Mouse (Mus musculus) neural tube, embryonic 15.5 days (tissue): ENCODE measurements around the gene Chst10. TPM values are rescaled to one million over a fixed set of nuclear protein-coding genes. Genes with fewer than 3 reads are reported as not detected.

Experiments
- ATAC-seq: fragments of 200-750 bp; cut with Nextera tagmentation; 2 replicates; pipeline ENCODE4 v1.8.0; 2017; ENCODE audit warnings: mild to moderate bottlenecking, moderate TSS enrichment, moderate library complexity; ENCODE audit not compliant: low FRiP score
- H3K27ac ChIP-seq: fragments of 300-500 bp; sonication (generic); replicated peaks from 2 replicates; pipeline ENCODE4 v1.5.1; 2015; ENCODE audit warnings: mild to moderate bottlenecking, inconsistent platforms
- H3K27me3 ChIP-seq: fragments of 300-500 bp; sonication (generic); replicated peaks from 2 replicates; pipeline ENCODE4 v1.6.1; 2015; ENCODE audit warnings: inconsistent platforms
- H3K36me3 ChIP-seq: fragments of 300-500 bp; sonication (generic); 2 replicates; pipeline ENCODE4 v1.6.1; 2015; ENCODE audit warnings: inconsistent platforms
- H3K4me1 ChIP-seq: fragments of 300-500 bp; sonication (generic); 2 replicates; pipeline ENCODE4 v1.6.1; 2015; ENCODE audit warnings: inconsistent platforms
- H3K4me2 ChIP-seq: fragments of 300-500 bp; sonication (generic); 2 replicates; pipeline ENCODE4 v1.6.1; 2015; ENCODE audit warnings: inconsistent platforms, mild to moderate bottlenecking, moderate library complexity
- H3K4me3 ChIP-seq: fragments of 300-500 bp; sonication (generic); replicated peaks from 2 replicates; pipeline ENCODE4 v1.5.1; 2015; ENCODE audit warnings: mild to moderate bottlenecking, inconsistent platforms
- H3K9ac ChIP-seq: fragments of 300-500 bp; sonication (generic); replicated peaks from 2 replicates; pipeline ENCODE4 v1.6.1; 2015; ENCODE audit warnings: mild to moderate bottlenecking, inconsistent platforms
- H3K9me3 ChIP-seq: fragments of 300-500 bp; sonication (generic); replicated peaks from 2 replicates; pipeline ENCODE4 v1.6.1; 2016; ENCODE audit warnings: inconsistent platforms
- WGBS: fragments of 180-500 bp; shearing (Covaris S2); methylation state at CpG from one replicate; pipeline ENCODE4 v1.1.7; 2015; ENCODE audit warnings: mixed read lengths; 5-methylcytosine and 5-hydroxymethylcytosine counted together
- polyA plus RNA-seq: library from polyadenylated mRNA; unstranded; fragments of >200 nt; fragmentation: Nextera tagmentation; extraction: Ambion mirVana; gene quantifications from 2 replicates; pipeline ENCODE4 v1.2.1, GENCODE M21; 2015

Gene Chst10
- 46.0 and 47.5 TPM in 2 replicates for polyA plus RNA-seq

- H3K9me3 ChIP-seq: no peaks in the 10 kb centered on the region
- no peaks in the 10 kb centered on the region for H3K36me3 ChIP-seq
- H3K4me2 ChIP-seq: peak within 1 kb of the TSS; percentile 67
- peak within 1 kb of the TSS; percentile 78 for H3K4me3 ChIP-seq
- no peaks in the 10 kb centered on the region for H3K27me3 ChIP-seq
- ATAC-seq: peak; percentile 93
- peak within 1 kb of the TSS; percentile 84 for H3K9ac ChIP-seq
- H3K4me1 ChIP-seq: peaks cover 47% of the 10 kb centered on the region
- under 1% methylated on average over 67 of the region's 67 CpGs for WGBS
- peak within 1 kb of the TSS; percentile 89 for H3K27ac ChIP-seq
Measured at GRCm38 (mm10) chr1:38897431-38898248, at the start of gene Chst10. Gene Chst10, minus strand, starts transcription at chr1:38898161.

- Histone ChIP-seq H3K9ac (no peak overlapping the region), H3K27me3 (no peaks in the 10 kb centered on the region; the same call in 1 of the 2 replicates), H3K4me1 (no peaks in the 10 kb centered on the region), H3K27ac (no peak overlapping the region), H3K4me3 (no peak overlapping the region), H3K4me2 (no peak overlapping the region), H3K36me3 (no peaks in the 10 kb centered on the region), H3K9me3 (no peaks in the 10 kb centered on the region)
- WGBS: 10% methylated on average over 5 of the region's 5 CpGs
- no peak for ATAC-seq
Measured at GRCm38 (mm10) chr1:38939608-38940007, 41.6 kb upstream of the Chst10 start.

DNA sequence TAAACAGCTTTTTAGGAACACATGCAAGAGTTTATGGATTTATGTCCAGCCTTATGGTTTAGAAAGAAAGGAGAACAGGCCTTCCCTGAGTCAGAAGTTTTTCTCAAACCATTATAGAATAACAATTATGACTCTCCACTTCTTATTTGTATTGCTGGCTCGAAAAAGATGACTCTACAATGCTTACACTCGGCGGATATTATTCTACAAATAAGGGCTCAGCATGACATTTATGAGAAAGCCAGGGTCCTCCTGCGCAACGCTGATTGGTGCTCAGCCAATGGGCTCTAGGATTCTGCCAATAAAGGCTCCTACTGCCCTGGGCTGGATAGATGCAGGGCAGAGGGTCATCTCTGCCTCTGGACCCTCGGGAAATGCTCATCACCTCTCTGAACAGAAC lies 40.9 kb upstream of the Chst10 start, which contains the start of gene Nms:
Gene Nms (plus strand): TSS at position 301 of the 400 bp plus-strand sequence.
- no peaks in the 10 kb centered on the region; the same call in 1 of the 2 replicates for H3K27me3 ChIP-seq
- H3K4me3 ChIP-seq: no peak within 1 kb of the TSS
- H3K4me2 ChIP-seq: no peak within 1 kb of the TSS
- ATAC-seq: no peak
- no peak within 1 kb of the TSS for H3K9ac ChIP-seq
- H3K9me3 ChIP-seq: no peaks in the 10 kb centered on the region
- H3K27ac ChIP-seq: no peak within 1 kb of the TSS
- 56% methylated on average over 6 of the region's 6 CpGs for WGBS
- no peaks in the 10 kb centered on the region for H3K4me1 ChIP-seq
- no peaks in the 10 kb centered on the region for H3K36me3 ChIP-seq

DNA sequence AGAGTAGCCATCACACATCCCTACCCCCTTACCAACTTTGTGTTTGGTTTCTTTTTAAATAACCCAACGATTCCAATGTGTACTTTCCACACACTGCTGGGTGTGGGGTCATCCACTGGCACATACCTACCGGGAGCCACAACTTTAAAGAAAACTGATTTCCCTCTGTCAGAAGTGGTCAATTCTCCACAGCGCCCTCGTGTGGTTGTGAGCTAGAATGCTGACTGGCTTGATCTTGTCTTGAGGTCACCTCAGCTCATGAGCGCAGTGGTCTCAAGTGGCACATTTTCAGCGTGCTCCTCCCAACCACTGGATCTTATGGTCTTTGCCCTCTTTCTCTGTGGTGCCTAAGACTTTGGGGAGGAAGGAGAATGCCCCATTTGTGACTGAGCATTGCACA lies 38.8 kb upstream of the Chst10 start:
- ATAC-seq: no peak
- no peak overlapping the region for H3K4me2 ChIP-seq
- WGBS: 29% methylated on average over 6 of the region's 6 CpGs

GRCm38 (mm10) chr1:38934668-38935067 lies 36.7 kb upstream of the Chst10 start:
- Histone ChIP-seq H3K4me2 (no peak overlapping the region), H3K27ac (no peak overlapping the region), H3K4me1 (no peaks in the 10 kb centered on the region), H3K36me3 (no peaks in the 10 kb centered on the region), H3K9me3 (no peaks in the 10 kb centered on the region), H3K9ac (no peak overlapping the region), H3K27me3 (no peaks in the 10 kb centered on the region; the same call in 1 of the 2 replicates), H3K4me3 (no peak overlapping the region)
- 28% methylated on average over 5 of the region's 5 CpGs for WGBS
- ATAC-seq: no peak

More for the DNA sequence above, 38.8 kb upstream of the Chst10 start:
- Histone ChIP-seq H3K27ac (no peak overlapping the region), H3K4me3 (no peak overlapping the region), H3K27me3 (no peaks in the 10 kb centered on the region; the same call in 1 of the 2 replicates), H3K36me3 (no peaks in the 10 kb centered on the region), H3K9ac (no peak overlapping the region), H3K4me1 (no peaks in the 10 kb centered on the region), H3K9me3 (no peaks in the 10 kb centered on the region)

DNA sequence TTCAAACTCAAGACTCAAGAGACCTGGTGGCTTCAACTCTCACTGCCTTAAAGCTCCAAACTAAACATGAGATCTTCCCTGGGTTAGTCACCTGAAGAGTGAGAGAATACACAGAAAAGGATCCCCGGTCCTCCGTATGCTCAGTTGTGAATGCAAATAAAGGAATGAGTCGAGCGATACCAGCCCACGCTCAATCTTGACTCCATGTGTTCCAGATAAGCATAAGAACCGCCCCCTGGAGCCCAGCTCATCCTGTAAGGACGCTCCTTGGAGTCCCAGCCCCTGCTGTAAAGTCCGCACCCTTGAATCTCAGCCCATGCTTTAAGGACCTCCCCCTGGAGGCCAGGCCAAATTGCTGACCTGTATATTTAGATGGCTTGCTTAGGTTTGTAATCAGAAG lies 32.8 kb upstream of the Chst10 start:
- WGBS: 77% methylated on average over 8 of the region's 8 CpGs
- no peaks in the 10 kb centered on the region for H3K36me3 ChIP-seq

DNA sequence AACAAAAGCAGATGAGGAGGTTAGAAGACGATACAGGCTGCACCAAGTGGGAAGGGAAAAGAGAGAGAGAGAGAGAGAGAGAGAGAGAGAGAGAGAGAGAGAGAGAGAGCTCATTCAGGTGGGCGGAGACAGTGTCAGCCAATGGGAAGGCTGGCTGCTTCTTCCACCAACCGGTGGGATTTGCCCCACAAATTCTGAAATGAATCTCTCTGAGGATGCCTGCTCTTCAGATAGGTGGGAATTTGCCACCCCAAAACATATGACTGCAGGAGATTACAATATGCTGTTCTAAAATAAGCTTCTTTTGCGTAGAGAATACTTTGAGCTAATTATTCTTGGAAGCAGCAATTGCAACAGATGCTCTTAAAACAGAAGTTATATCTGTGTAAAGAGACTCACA lies 31.5 kb upstream of the Chst10 start:
- Histone ChIP-seq H3K9me3 (no peaks in the 10 kb centered on the region), H3K36me3 (no peaks in the 10 kb centered on the region), H3K27ac (no peak overlapping the region), H3K4me1 (no peaks in the 10 kb centered on the region), H3K27me3 (no peaks in the 10 kb centered on the region), H3K4me3 (no peak overlapping the region), H3K9ac (no peak overlapping the region), H3K4me2 (no peak overlapping the region)
- WGBS: 64% methylated on average over 4 of the region's 4 CpGs
- no peak for ATAC-seq

More for the DNA sequence above, 32.8 kb upstream of the Chst10 start:
- ATAC-seq: no peak
- H3K9ac ChIP-seq: no peak overlapping the region
- no peaks in the 10 kb centered on the region for H3K4me1 ChIP-seq
- H3K27ac ChIP-seq: no peak overlapping the region
- no peak overlapping the region for H3K4me2 ChIP-seq
- no peaks in the 10 kb centered on the region for H3K9me3 ChIP-seq
- H3K4me3 ChIP-seq: no peak overlapping the region
- H3K27me3 ChIP-seq: no peaks in the 10 kb centered on the region

GRCm38 (mm10) chr1:38928996-38929395 lies 31.0 kb upstream of the Chst10 start:
- Histone ChIP-seq H3K27me3 (no peaks in the 10 kb centered on the region), H3K9me3 (no peaks in the 10 kb centered on the region), H3K9ac (no peak overlapping the region), H3K36me3 (no peaks in the 10 kb centered on the region), H3K4me3 (no peak overlapping the region), H3K4me1 (no peaks in the 10 kb centered on the region), H3K27ac (no peak overlapping the region), H3K4me2 (no peak overlapping the region)
- 86% methylated on average over 4 of the region's 4 CpGs for WGBS
- no peak for ATAC-seq

- Histone ChIP-seq H3K9me3 (no peaks in the 10 kb centered on the region), H3K27ac (no peak overlapping the region), H3K4me1 (no peaks in the 10 kb centered on the region), H3K27me3 (no peaks in the 10 kb centered on the region), H3K4me3 (no peak overlapping the region), H3K4me2 (no peak overlapping the region), H3K9ac (no peak overlapping the region), H3K36me3 (no peaks in the 10 kb centered on the region)
- 76% methylated on average over 2 of the region's 2 CpGs for WGBS
- no peak for ATAC-seq
Measured at GRCm38 (mm10) chr1:38903985-38904384, 6.0 kb upstream of the Chst10 start.

DNA sequence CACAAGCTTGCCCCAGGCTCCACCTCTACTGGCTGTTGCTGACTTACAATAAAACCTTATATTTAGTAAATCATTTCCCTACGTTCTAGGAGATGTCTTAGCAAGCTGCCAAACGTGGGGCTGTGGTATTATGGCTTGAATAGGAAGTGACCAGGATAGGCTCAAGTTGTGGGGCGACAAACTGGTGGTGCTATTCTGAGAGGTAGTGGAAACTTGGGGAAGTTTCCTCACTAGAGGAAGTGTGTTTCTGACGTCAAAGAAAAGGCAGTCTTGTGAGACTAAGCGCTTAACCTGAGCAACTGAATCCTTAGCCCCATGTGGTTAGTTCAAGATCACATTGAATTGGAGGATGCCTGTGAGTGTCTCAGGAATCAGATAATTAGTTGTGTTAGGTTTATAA lies 4.6 kb upstream of the Chst10 start:
- Histone ChIP-seq H3K9me3 (no peaks in the 10 kb centered on the region), H3K9ac (no peak overlapping the region), H3K4me3 (no peak overlapping the region), H3K27me3 (no peaks in the 10 kb centered on the region), H3K27ac (no peak overlapping the region), H3K4me1 (peaks cover 4% of the 10 kb centered on the region), H3K36me3 (no peaks in the 10 kb centered on the region), H3K4me2 (no peak overlapping the region)
- WGBS: 77% methylated on average over 5 of the region's 5 CpGs
- no peak for ATAC-seq

DNA sequence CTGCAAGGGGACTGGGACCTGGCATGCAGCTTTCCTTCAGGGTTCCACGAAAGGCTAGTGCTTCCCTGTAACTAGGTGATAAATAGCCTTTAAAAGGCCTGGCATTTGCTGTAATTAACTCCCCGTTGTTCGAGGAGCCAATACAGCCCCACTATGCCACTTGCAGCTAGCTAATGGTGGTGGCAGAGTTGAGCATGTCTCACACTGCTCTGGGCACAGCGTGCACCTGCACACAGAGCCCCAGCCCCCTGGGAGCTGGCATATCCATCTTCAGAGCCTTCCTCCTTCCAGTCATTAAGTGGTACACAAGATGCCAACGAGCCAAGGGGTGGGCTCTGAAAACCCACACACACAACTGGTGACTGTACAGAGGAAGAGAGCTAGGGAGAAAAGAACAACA lies 4.9 kb downstream of the Chst10 start:
- peaks cover 17% of the 10 kb centered on the region for H3K36me3 ChIP-seq
- ATAC-seq: peak; percentile 34; the same call in 1 of the 2 replicates
- H3K4me1 ChIP-seq: peaks cover 45% of the 10 kb centered on the region
- 0 out of 2 replicates have a peak overlapping the region, but pooled peaks have one; percentile 11 for H3K4me2 ChIP-seq
- no peaks in the 10 kb centered on the region for H3K9me3 ChIP-seq
- no peaks in the 10 kb centered on the region for H3K27me3 ChIP-seq
- 6% methylated on average over 5 of the region's 5 CpGs for WGBS
- H3K9ac ChIP-seq: no peak overlapping the region
- no peak overlapping the region for H3K4me3 ChIP-seq
- H3K27ac ChIP-seq: peak overlapping the region; percentile 42; the same call in 1 of the 2 replicates

DNA sequence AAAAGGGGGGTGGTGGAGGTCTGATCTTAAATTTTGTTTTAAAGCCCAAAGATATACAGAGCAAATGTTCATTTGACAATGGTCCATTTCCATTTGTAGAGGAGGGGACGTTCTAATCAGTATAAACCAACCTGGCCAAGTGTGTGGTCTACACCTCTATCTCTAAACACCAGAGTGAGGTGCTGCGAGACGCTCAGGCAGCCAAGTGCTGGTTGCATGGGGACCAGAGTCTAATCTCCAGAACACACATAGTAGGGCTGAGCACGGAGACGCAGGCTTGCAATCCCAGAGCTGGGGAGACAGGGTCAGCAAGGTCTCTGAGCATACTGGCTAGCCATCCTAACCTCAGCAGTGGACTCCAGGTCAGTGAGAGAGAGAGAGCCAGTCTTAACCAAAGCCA lies 6.5 kb downstream of the Chst10 start:
- Histone ChIP-seq H3K4me3 (no peak overlapping the region), H3K9me3 (no peaks in the 10 kb centered on the region), H3K4me1 (peaks cover 35% of the 10 kb centered on the region), H3K9ac (no peak overlapping the region), H3K36me3 (peaks cover 17% of the 10 kb centered on the region), H3K27ac (no peak overlapping the region), H3K27me3 (no peaks in the 10 kb centered on the region), H3K4me2 (no peak overlapping the region)
- no peak for ATAC-seq
- WGBS: 93% methylated on average over 5 of the region's 5 CpGs
